Mouse (Mus musculus): Measurements from ENCODE around the gene Nr1h4.

Nr1h4 gene

GRCm38 (mm10) chr10:89424800-89425393 is 108.5 kb downstream of the Nr1h4 start:
- no peak for DNase-seq

- DNase-seq, result no peak
Measured at GRCm38 (mm10) chr10:89424217-89424616, 109.2 kb downstream of the Nr1h4 start.

- DNase-seq, result no peak
Measured at GRCm38 (mm10) chr10:89423164-89423778, 110.1 kb downstream of the Nr1h4 start.

DNA sequence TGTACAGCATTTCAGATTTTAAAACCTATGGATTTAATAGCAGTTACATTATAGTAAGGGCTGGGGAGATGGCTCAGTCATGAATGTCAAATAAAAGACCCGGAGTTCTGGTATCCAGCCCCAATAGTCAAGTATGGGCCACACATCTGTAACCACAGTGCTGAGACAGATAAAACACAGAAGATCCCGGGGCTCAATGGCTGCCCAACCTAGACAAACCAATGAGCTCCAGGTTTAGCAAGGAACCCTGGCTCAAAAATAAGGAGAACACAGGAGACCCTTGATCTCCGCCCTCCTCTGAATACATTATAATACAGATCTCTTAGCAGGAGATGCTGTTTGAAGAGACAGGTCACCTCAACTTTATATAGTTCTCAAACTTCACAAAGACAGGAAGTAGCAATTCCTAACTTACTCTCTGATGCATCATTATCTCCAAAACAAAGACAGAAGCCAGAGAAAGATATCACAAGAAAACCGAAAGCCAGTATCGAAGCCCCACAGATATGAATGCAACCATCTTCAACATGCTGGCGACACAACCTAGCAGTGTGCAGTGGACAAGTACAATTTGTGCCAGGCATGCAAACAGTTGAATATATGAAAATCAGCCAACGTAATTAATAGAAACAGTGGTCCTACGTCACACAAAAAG is 110.8 kb downstream of the Nr1h4 start:
- DNase-seq, result no peak

- no peak for DNase-seq
Measured at GRCm38 (mm10) chr10:89417966-89418365, 115.4 kb downstream of the Nr1h4 start.

- DNase-seq, result no peak
Measured at GRCm38 (mm10) chr10:89415478-89415877, 117.9 kb downstream of the Nr1h4 start.

DNA sequence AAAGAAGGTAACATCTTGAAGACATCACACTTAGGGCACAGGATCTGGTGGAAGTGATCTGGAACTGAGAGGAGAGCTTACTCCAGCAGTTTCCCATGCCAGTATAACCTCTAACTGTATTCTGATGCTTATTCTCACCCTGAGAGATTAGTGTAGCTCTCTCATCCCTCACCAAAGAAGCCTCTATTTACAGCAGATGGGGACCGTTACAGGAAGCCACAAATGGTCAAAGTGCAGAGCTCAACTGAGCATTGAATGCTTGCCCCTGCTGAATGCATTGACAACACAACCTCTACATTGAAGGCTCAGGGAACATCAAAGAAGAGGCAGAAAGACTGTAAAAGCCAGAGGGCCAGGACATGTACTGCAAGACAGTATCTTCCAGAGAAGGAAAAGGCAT is 125.8 kb downstream of the Nr1h4 start:
- no peak for DNase-seq

- no peak for DNase-seq
Measured at GRCm38 (mm10) chr10:89406733-89407484, 126.5 kb downstream of the Nr1h4 start.

DNA sequence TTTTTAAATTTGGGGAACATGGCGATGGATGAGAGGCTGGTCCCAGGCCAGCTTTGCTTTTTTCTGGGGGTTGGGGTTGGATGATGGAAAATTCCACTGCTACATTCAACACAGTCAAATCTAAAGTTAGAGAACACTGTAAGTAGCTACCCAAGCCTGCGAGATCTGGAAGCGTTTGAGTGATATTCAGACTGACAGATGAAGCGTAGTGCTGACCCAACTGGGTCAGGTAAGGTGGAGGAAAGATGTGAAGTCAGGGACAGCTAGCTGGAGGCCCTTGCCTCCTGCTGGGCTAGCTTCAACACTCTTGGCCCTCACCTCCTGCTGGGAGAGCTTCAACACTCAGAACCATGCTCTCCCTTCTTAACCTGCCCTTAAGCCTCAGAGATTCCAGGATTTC is 128.4 kb downstream of the Nr1h4 start:
- no peak for DNase-seq
